Mouse (Mus musculus) intestine, embryonic 16.5 days (tissue): ENCODE data around the gene Klf11. TPM values are rescaled to one million over a fixed set of nuclear protein-coding genes. Genes with fewer than 3 reads are reported as not detected.

ENCODE experiments used
- ATAC-seq: fragments of 200-750 bp; cut with Nextera tagmentation; 2 replicates; pipeline ENCODE4 v1.8.0; 2017; ENCODE audit warnings: moderate TSS enrichment, moderate library complexity
- H3K27ac ChIP-seq: fragments of 300-500 bp; sonication (generic); 2 replicates; pipeline ENCODE4 v1.5.1; 2014; ENCODE audit warnings: mild to moderate bottlenecking, low read length
- H3K27me3 ChIP-seq: fragments of 300-500 bp; sonication (generic); replicated peaks from 2 replicates; pipeline ENCODE4 v1.6.1; 2014; ENCODE audit warnings: low read length, control low read depth, mixed read lengths; ENCODE audit not compliant: control insufficient read depth, insufficient read depth
- H3K36me3 ChIP-seq: fragments of 300-500 bp; sonication (generic); 2 replicates; pipeline ENCODE4 v1.6.1; 2014; ENCODE audit warnings: low read length, control low read depth; ENCODE audit not compliant: control insufficient read depth, insufficient read depth
- H3K4me1 ChIP-seq: fragments of 300-500 bp; sonication (generic); 2 replicates; pipeline ENCODE4 v1.6.1; 2014; ENCODE audit warnings: low read length, control low read depth, mixed read lengths; ENCODE audit not compliant: control insufficient read depth, insufficient read depth
- H3K4me2 ChIP-seq: fragments of 300-500 bp; sonication (generic); 2 replicates; pipeline ENCODE4 v1.6.1; 2014; ENCODE audit warnings: low read depth, low read length, control low read depth
- H3K4me3 ChIP-seq: fragments of 300-500 bp; sonication (generic); 2 replicates; pipeline ENCODE4 v1.5.1; 2014; ENCODE audit warnings: mild to moderate bottlenecking, low read length
- H3K9ac ChIP-seq: fragments of 300-500 bp; sonication (generic); 2 replicates; pipeline ENCODE4 v1.6.1; 2014; ENCODE audit warnings: low read depth, low read length
- H3K9me3 ChIP-seq: fragments of 300-500 bp; sonication (generic); 2 replicates; pipeline ENCODE4 v1.6.1; 2016; ENCODE audit warnings: low read length, control low read depth; ENCODE audit not compliant: control insufficient read depth
- WGBS: fragments of 180-500 bp; shearing (Covaris S2); extraction: QIAGEN DNeasy Blood & Tissue Kit; methylation state at CpG from one replicate; pipeline ENCODE4 v1.1.7; 2014; 5-methylcytosine and 5-hydroxymethylcytosine counted together
- polyA plus RNA-seq: library from polyadenylated mRNA; unstranded; fragments of >200 nt; fragmentation: Nextera tagmentation; extraction: Ambion mirVana; gene quantifications from 2 replicates; pipeline ENCODE4 v1.2.1, GENCODE M21; 2015

Klf11 gene
- polyA plus RNA-seq = 8.1 and 10.0 TPM in 2 replicates

DNA sequence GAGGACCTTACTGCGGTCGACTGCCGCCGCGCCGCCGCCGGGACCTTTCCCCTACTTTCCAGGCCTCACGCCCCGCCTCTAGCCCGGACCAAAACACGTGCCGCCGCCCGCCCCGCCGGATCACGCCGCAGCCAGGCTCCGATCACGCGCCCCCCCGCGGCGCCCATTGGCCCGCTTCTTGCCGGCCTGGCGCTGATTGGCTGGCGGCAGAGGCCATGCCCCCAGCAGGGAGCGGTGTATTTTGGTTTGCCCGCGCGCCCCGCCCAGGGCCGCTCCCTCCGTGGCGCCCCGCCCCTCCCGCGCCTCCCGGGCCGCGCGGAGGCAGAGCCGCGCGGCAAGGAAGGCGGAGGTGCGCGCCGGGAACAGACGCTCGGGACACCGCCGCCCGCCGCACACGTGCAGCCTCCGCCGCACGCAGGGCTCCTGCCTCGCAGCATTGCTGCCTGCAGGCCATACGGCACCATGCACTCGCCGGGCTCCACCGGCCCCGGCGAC lies at the start of gene Klf11:
Klf11 (plus strand) TSS at position 212 of the 495 bp plus-strand sequence.
- WGBS = under 1% methylated on average over 63 of the region's 68 CpGs
- H3K27ac ChIP-seq = peak within 1 kb of the TSS; percentile 96
- peak; percentile 93 for ATAC-seq
- peak within 1 kb of the TSS; percentile 77 for H3K4me2 ChIP-seq
- peaks cover 16% of the 10 kb centered on the region for H3K4me1 ChIP-seq
- peak within 1 kb of the TSS; percentile 97 for H3K9ac ChIP-seq
- H3K27me3 ChIP-seq = no peaks in the 10 kb centered on the region
- H3K9me3 ChIP-seq = no peaks in the 10 kb centered on the region
- peak within 1 kb of the TSS; percentile 89 for H3K4me3 ChIP-seq
- H3K36me3 ChIP-seq = peaks cover 6% of the 10 kb centered on the region; the same call in 1 of the 2 replicates

DNA sequence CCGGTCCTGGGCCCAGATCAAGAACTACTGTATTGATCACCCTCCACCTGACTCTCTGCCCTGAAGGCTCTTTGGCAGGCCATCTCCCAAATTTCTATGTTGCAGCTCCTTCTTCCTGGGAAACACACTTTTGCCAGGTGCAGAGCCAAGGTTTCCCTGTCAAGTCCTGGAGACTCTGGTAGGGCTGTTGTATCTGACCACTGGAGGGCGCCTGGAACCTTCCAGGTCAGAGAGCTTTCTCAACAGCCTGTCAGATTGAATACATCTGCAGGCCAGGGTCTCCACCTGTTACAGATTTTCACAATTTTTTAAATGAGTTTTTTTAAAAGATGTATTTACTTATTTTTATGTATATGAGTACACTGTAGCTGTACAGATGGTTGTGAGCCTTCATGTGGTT lies 47.8 kb upstream of the Klf11 start:
- 38% methylated on average over 2 of the region's 2 CpGs for WGBS
- ATAC-seq = peak; percentile 48; the same call in 1 of the 2 replicates
- no peaks in the 10 kb centered on the region for H3K27me3 ChIP-seq
- no peak overlapping the region for H3K9ac ChIP-seq
- H3K27ac ChIP-seq = no peak overlapping the region
- H3K9me3 ChIP-seq = no peaks in the 10 kb centered on the region
- H3K36me3 ChIP-seq = no peaks in the 10 kb centered on the region
- no peak overlapping the region for H3K4me2 ChIP-seq
- H3K4me3 ChIP-seq = no peak overlapping the region
- no peaks in the 10 kb centered on the region for H3K4me1 ChIP-seq

DNA sequence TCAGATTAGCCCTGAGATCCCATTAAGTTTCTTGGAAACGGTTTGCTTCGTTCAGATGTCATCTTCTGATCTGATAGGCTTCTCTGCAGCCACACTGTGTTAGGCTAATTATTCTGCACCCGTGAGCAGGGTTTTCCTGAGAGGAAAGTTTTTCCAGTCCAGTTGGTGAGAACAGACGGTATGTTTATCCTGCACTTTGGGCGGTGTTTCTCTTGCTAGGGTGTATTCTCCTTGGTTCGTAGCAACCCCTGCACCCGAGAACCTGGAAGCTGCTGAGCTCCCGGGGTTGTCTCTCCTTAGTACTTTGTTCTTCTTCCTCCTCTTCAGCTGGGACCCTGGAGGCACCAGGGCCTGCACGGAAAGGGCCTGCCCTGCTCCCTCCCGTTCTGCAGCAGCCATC lies 44.9 kb upstream of the Klf11 start:
- no peak for ATAC-seq
- 70% methylated on average over 10 of the region's 10 CpGs for WGBS
- Histone ChIP-seq H3K9ac (no peak overlapping the region), H3K27ac (no peak overlapping the region), H3K4me3 (no peak overlapping the region), H3K36me3 (no peaks in the 10 kb centered on the region), H3K4me2 (no peak overlapping the region), H3K9me3 (no peaks in the 10 kb centered on the region), H3K4me1 (no peaks in the 10 kb centered on the region), H3K27me3 (no peaks in the 10 kb centered on the region)

DNA sequence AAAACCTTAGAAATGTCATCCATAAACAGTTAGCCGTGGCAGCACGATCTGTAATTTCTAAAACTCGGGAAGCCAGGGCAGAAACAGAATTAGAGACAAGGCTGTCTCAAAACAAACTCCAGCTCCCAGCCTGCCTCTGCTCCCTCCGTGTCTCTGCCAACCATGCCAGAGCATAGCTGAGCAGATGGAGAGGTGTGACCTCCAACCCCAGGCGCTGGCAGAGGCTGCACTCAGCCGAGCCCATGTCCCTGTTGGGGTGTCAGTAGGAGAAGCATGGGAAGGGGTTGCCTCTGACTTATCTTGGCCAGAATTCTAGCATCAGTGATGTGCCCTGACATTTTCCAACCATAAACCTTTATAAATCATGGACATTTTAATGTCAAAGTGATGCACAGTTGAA lies 38.5 kb upstream of the Klf11 start:
- no peak overlapping the region for H3K4me2 ChIP-seq
- H3K4me1 ChIP-seq = no peaks in the 10 kb centered on the region
- H3K9ac ChIP-seq = no peak overlapping the region
- ATAC-seq = no peak
- H3K36me3 ChIP-seq = no peaks in the 10 kb centered on the region
- no peak overlapping the region for H3K27ac ChIP-seq
- WGBS = 68% methylated on average over 6 of the region's 6 CpGs
- H3K9me3 ChIP-seq = no peaks in the 10 kb centered on the region
- no peak overlapping the region for H3K4me3 ChIP-seq
- H3K27me3 ChIP-seq = no peaks in the 10 kb centered on the region

DNA sequence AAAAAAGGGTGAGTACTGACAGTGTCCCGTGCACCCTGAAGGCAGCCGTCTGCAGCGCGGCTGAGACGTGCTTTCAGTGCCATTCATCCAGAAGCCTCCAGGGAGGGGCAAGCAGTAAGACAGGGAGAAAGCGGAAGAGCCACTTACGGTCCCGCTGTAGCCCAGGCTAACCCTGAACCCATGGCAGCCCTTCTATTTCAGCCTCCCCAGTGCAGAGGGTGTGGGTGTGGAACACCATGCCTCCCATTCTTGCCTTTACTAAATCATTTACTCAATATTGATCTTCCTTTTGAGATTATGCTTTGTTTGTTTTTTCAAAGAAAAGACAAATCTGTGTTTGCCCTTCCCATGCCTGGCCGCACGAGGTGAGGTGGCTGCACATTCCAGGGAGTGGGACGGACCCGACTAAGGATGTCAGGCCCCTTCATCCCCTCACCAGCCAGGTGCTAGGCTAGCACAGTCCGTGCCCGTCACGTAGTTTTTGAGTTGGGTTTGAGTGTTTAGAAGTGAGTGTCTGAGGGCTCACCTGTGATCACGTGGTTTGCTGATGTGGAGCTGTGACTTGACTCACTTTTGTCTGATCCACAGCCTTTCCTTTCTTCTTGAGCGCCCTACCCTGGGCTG lies 36.5 kb upstream of the Klf11 start:
- Histone ChIP-seq H3K27ac (no peak overlapping the region), H3K36me3 (no peaks in the 10 kb centered on the region), H3K4me3 (no peak overlapping the region), H3K4me1 (no peaks in the 10 kb centered on the region), H3K9ac (no peak overlapping the region), H3K4me2 (no peak overlapping the region), H3K27me3 (no peaks in the 10 kb centered on the region), H3K9me3 (no peaks in the 10 kb centered on the region)
- peak; percentile 38; the same call in 1 of the 2 replicates for ATAC-seq
- WGBS = 71% methylated on average over 17 of the region's 17 CpGs

DNA sequence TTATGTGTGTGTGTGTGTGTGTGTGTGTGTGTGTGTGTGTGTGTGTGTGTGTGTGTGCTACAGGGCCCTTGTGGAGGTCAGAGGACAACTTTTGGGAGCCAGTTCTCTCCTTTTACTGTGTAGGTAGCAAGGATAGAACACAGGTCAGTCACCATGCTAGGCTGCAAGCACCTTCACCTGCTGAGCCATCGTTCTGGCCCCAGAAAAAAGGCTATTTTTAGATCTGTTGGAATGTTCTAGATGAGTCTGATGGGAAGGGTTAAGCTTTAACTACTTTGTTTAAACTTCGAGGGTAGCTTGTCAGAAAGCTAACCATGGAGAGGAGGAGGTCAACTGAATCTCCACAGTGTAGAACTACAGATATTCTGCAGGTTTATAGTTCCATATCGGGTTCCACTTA lies 35.9 kb upstream of the Klf11 start:
- no peaks in the 10 kb centered on the region for H3K27me3 ChIP-seq
- no peak for ATAC-seq
- H3K9ac ChIP-seq = no peak overlapping the region
- H3K36me3 ChIP-seq = no peaks in the 10 kb centered on the region
- no peaks in the 10 kb centered on the region for H3K9me3 ChIP-seq
- no peak overlapping the region for H3K4me2 ChIP-seq
- H3K27ac ChIP-seq = no peak overlapping the region
- H3K4me1 ChIP-seq = no peaks in the 10 kb centered on the region
- 59% methylated on average over 3 of the region's 3 CpGs for WGBS
- H3K4me3 ChIP-seq = no peak overlapping the region

DNA sequence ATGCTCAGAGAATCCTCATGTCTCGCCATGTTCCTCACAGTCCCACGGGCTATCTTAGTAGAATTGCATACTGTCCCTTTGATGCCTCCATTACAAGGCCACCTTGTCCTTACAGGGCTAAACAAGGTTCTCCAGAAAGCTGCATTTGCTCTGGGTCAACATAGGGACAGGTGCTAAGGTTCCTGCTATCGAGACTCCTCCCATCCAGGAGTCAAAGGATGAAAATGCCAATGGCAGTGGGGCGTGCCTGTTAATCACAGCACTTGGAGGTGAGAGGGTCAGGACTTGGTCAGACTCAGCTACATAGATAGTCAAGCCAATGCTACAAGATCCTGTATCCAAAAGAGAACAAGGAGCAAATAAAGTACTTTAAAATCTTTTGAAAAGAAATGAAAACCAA lies 31.6 kb upstream of the Klf11 start:
- Histone ChIP-seq H3K4me2 (no peak overlapping the region), H3K36me3 (no peaks in the 10 kb centered on the region), H3K4me1 (no peaks in the 10 kb centered on the region), H3K27ac (no peak overlapping the region), H3K9me3 (no peaks in the 10 kb centered on the region), H3K9ac (no peak overlapping the region), H3K4me3 (no peak overlapping the region), H3K27me3 (no peaks in the 10 kb centered on the region)
- no peak for ATAC-seq
- WGBS = 71% methylated on average over 4 of the region's 4 CpGs

DNA sequence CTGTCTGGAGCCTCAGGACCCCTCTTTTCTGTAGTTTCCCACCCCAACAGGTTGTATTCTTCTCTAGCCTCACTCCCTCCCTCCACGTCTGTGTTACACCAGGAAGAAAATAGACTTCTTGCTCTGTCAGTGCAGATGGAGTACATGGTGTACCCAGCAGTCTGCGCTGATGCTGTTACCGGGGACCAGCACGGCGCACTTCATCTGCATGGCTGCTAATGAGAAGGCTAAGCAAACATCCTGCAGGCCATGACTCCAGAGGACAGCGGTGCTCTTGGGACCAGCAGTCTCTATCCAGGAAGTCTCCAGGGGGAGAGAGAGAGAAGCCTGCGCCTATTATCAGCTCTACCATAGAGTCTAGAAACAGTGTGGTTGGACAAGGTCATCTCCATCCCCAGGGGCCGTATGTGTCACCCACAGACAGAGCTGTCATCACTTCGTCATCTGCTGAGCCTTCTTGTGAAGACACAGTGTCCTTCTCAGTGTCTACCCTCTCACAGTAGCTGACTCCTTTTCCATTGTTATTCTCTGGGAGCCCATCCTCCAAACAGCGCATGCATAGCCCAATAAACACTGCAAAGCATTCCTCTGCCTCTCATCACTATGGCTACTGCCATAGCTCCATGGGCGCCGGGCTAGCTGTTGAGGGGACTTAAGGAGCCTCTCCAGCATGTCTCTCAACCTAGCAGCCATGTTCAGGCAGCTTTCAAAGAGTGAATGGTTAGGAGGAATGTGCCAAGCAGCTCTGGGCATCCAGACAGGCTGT lies 27.4 kb upstream of the Klf11 start:
- H3K27me3 ChIP-seq = no peaks in the 10 kb centered on the region
- H3K36me3 ChIP-seq = no peaks in the 10 kb centered on the region
- H3K4me1 ChIP-seq = no peaks in the 10 kb centered on the region
- no peak overlapping the region for H3K9ac ChIP-seq
- 61% methylated on average over 12 of the region's 12 CpGs for WGBS
- no peaks in the 10 kb centered on the region for H3K9me3 ChIP-seq
- no peak for ATAC-seq
- no peak overlapping the region for H3K27ac ChIP-seq
- H3K4me2 ChIP-seq = no peak overlapping the region
- H3K4me3 ChIP-seq = no peak overlapping the region

- WGBS = 86% methylated on average over 5 of the region's 5 CpGs
- no peak overlapping the region for H3K4me2 ChIP-seq
- H3K9me3 ChIP-seq = no peaks in the 10 kb centered on the region
- H3K27ac ChIP-seq = no peak overlapping the region
- H3K27me3 ChIP-seq = no peaks in the 10 kb centered on the region
- H3K4me3 ChIP-seq = no peak overlapping the region
- no peaks in the 10 kb centered on the region for H3K36me3 ChIP-seq
- ATAC-seq = no peak
- no peak overlapping the region for H3K9ac ChIP-seq
- no peaks in the 10 kb centered on the region for H3K4me1 ChIP-seq
Observed at GRCm38 (mm10) chr12:24626401-24626800, 24.7 kb upstream of the Klf11 start.
